Mouse (Mus musculus) neutrophil, adult 5-6 weeks (primary cell): Measurements from ENCODE around the gene Olfr1475. TPM values are rescaled to one million over a fixed set of nuclear protein-coding genes. Genes with fewer than 3 reads are reported as not detected.
"Not testable (repeated sequence)": the region's sequence is repeated elsewhere in the genome, so short reads cannot be mapped to it uniquely, and the experiment has no call there.

Source experiments
- ATAC-seq: fragments of 151-379, 151-347 bp; 2 replicates; pipeline ENCODE4 v1.8.0; 2017; ENCODE audit warnings: mild to moderate bottlenecking, moderate TSS enrichment; ENCODE audit not compliant: insufficient number of reproducible peaks, poor library complexity, low FRiP score, severe bottlenecking; ENCODE audit errors: extremely low read depth
- total RNA-seq: library from RNA; stranded (forward); fragments of 200-1000 nt; gene quantifications from 2 replicates; pipeline ENCODE4 v1.2.3, GENCODE M21; 2017

Olfr1475 gene
- not detected in 2 replicates for total RNA-seq

- ATAC-seq: no peak
Measured at GRCm38 (mm10) chr19:13480096-13480495, at the start of gene Olfr1475. Gene Olfr1475, minus strand, starts transcription at chr19:13480196.

- ATAC-seq: no peak
Measured at GRCm38 (mm10) chr19:13527613-13528012, 47.6 kb upstream of the Olfr1475 start, which contains the start of gene Olfr1480. Gene Olfr1480, plus strand, starts transcription at chr19:13527913.

- ATAC-seq: no peak
Measured at GRCm38 (mm10) chr19:13500246-13500645, 20.2 kb upstream of the Olfr1475 start, which contains the start of gene Olfr1477. Gene Olfr1477, plus strand, starts transcription at chr19:13500546.

GRCm38 (mm10) chr19:13469265-13469664 is 10.7 kb downstream of the Olfr1475 start, which contains the start of gene Olfr1474:
Gene Olfr1474, plus strand, starts transcription at chr19:13469565.
- not testable (repeated sequence) for ATAC-seq

- ATAC-seq: no peak
Measured at GRCm38 (mm10) chr19:13455986-13456385, 24.0 kb downstream of the Olfr1475 start, which contains the start of gene Olfr1472. Gene Olfr1472, minus strand, starts transcription at chr19:13456086.

GRCm38 (mm10) chr19:13443109-13443508 is 36.9 kb downstream of the Olfr1475 start, which contains the start of gene Olfr1471:
Gene Olfr1471, plus strand, starts transcription at chr19:13443409.
- not testable (repeated sequence) for ATAC-seq

Other genes starting within 250 kb of the Olfr1475 start
- gene Olfr1463, start 248.9 kb downstream of the Olfr1475 start, total RNA-seq: not detected in 2 replicates
- not detected in 2 replicates for gene Olfr1465, start 164.7 kb downstream of the Olfr1475 start, total RNA-seq
- gene Olfr1466, start 141.3 kb downstream of the Olfr1475 start, total RNA-seq: not detected in 2 replicates
- 0.49 TPM in 1 of 2 replicates, not detected in the other for gene Olfr1467, start 118.0 kb downstream of the Olfr1475 start, total RNA-seq
- gene Olfr1469, start 72.3 kb downstream of the Olfr1475 start, total RNA-seq: not detected in 2 replicates
- 0.12 TPM in 1 of 2 replicates, not detected in the other for gene Olfr1471, start 36.8 kb downstream of the Olfr1475 start, total RNA-seq
- not detected in 2 replicates for gene Olfr1472, start 24.1 kb downstream of the Olfr1475 start, total RNA-seq
- not detected in 2 replicates for gene Olfr1474, start 10.6 kb downstream of the Olfr1475 start, total RNA-seq
- not detected in 2 replicates for gene Olfr1477, start 20.4 kb upstream of the Olfr1475 start, total RNA-seq
- gene Olfr1480, start 47.7 kb upstream of the Olfr1475 start, total RNA-seq: 1.2 TPM in 1 of 2 replicates, not detected in the other
- not detected in 2 replicates for gene Olfr1484, start 103.3 kb upstream of the Olfr1475 start, total RNA-seq
- not detected in 2 replicates for gene Olfr1487, start 137.2 kb upstream of the Olfr1475 start, total RNA-seq
- not detected in 2 replicates for gene Olfr1489, start 151.4 kb upstream of the Olfr1475 start, total RNA-seq
- 0.12 TPM in 1 of 2 replicates, not detected in the other for gene Olfr1490, start 170.9 kb upstream of the Olfr1475 start, total RNA-seq
- not detected in 2 replicates for gene Olfr1491, start 217.1 kb upstream of the Olfr1475 start, total RNA-seq
- gene Olfr1493-ps1, start 243.1 kb upstream of the Olfr1475 start, total RNA-seq: not detected in 2 replicates